8 mouse cellular contexts compared by ENCODE assay signal in genomic region chr2:65414237-65414636, GRCm38 (mm10). TPM values are rescaled to one million over a fixed set of nuclear protein-coding genes. Genes with fewer than 3 reads are reported as not detected.
DNase-seq lines count a peak whose midpoint lies in the region; ATAC-seq and TF ChIP-seq lines count a peak whose summit lies in the region.

No protein-coding gene starts in this region.

- no peaks in the 10 kb centered on the region; the same call in 1 of the 2 replicates for H3K4me1 ChIP-seq in cortical plate, adult 2 months (ENCODE audit: control insufficient read depth, insufficient read depth, low read length)
- no peaks in the 10 kb centered on the region for H3K4me1 ChIP-seq in heart, embryonic 11.5 days (ENCODE audit: control insufficient read depth, insufficient read depth, low read length)
- peaks cover 8% of the 10 kb centered on the region; the same call in 1 of the 2 replicates for H3K4me1 ChIP-seq in neural tube, embryonic 12.5 days

- H3K27me3 ChIP-seq in heart, embryonic 11.5 days (ENCODE audit: control insufficient read depth, insufficient read depth, low read length): no peaks in the 10 kb centered on the region
- H3K27me3 ChIP-seq in neural tube, embryonic 12.5 days (replicated peaks): no peaks in the 10 kb centered on the region

- H3K27ac ChIP-seq in cortical plate, adult 2 months (ENCODE audit: insufficient read depth, low read length): no peak overlapping the region
- H3K27ac ChIP-seq in heart, embryonic 11.5 days (ENCODE audit: low read depth, low read length): peak overlapping the region; percentile 57; the same call in 1 of the 2 replicates
- H3K27ac ChIP-seq in neural tube, embryonic 12.5 days: 0 out of 2 replicates have a peak overlapping the region, but pooled peaks have one; percentile 2

- no peak for TF ChIP-seq CTCF in cortical plate, adult 2 months (IDR thresholded peaks at IDR 0.05; ENCODE audit: extremely low read depth, insufficient read depth, low read length)

- peak; percentile 81 for ATAC-seq in heart, embryonic 11.5 days (replicated peaks; ENCODE audit: insufficient number of reproducible peaks, low FRiP score, low TSS enrichment)
- peak; percentile 93 for ATAC-seq in neural tube, embryonic 12.5 days (ENCODE audit: low FRiP score, low read depth)

- no peaks in the 10 kb centered on the region; the same call in 1 of the 2 replicates for H3K9me3 ChIP-seq in heart, embryonic 11.5 days (replicated peaks; ENCODE audit: control insufficient read depth, low read length)
- H3K9me3 ChIP-seq in neural tube, embryonic 12.5 days: peaks cover 11% of the 10 kb centered on the region

- H3K36me3 ChIP-seq in heart, embryonic 11.5 days (ENCODE audit: control insufficient read depth, insufficient read depth, low read length): no peaks in the 10 kb centered on the region
- H3K36me3 ChIP-seq in neural tube, embryonic 12.5 days: no peaks in the 10 kb centered on the region

- H3K4me3 ChIP-seq in cortical plate, adult 2 months (ENCODE audit: insufficient read depth, low read length): peak overlapping the region; percentile 14; the same call in 1 of the 2 replicates
- H3K4me3 ChIP-seq in heart, embryonic 11.5 days (ENCODE audit: low read depth, low read length): peak overlapping the region; percentile 31
- H3K4me3 ChIP-seq in neural tube, embryonic 12.5 days: no peak overlapping the region

- H3K9ac ChIP-seq in heart, embryonic 11.5 days (ENCODE audit: low read depth, low read length): no peak overlapping the region
- no peak overlapping the region for H3K9ac ChIP-seq in neural tube, embryonic 12.5 days

- H3K4me2 ChIP-seq in heart, embryonic 11.5 days: peak overlapping the region; percentile 67
- H3K4me2 ChIP-seq in neural tube, embryonic 12.5 days (replicated peaks): peak overlapping the region; percentile 58

- 0 out of 2 replicates have a peak, but pooled peaks have one; percentile 6 for TF ChIP-seq POLR2A in cortical plate, adult 2 months (IDR thresholded peaks at IDR 0.05; ENCODE audit: extremely low read depth, insufficient read depth, low read length)

- peak; percentile 22 to 45 for DNase-seq in layer of hippocampus, postnatal 10 days (ENCODE audit: low spot score in 2 of 2)
- DNase-seq in layer of hippocampus, postnatal 25 days (ENCODE audit: extremely low spot score in 1 of 2, low spot score in 1 of 2): no peak
- DNase-seq in kidney, adult 9 months: peak; percentile 11
- DNase-seq in lung, adult 18-20 months: peak; percentile 9 to 42
- peak; percentile 61 for DNase-seq in yolk sac, embryonic 10.5 days (ENCODE audit: low spot score)

- under 1% methylated on average over 7 of the region's 7 CpGs for WGBS in heart, embryonic 11.5 days (ENCODE audit: insufficient replicate concordance)
- under 1% methylated on average over 7 of the region's 7 CpGs for WGBS in neural tube, embryonic 12.5 days

RNA-seq across cellular contexts. Expression of gene Slc38a11, which starts 50.4 kb away (rescaled TPM):
- 1 to 10 TPM; 2.6 to 3.5 TPM for total RNA-seq in layer of hippocampus, postnatal 10 days (2021)
- 1 to 10 TPM; 2.3 to 3.7 TPM for total RNA-seq in layer of hippocampus, postnatal 25 days (2021)
- polyA plus RNA-seq in cortical plate, adult 2 months (2012; rRNA removed): 3.7 and 3.9 TPM in 2 replicates
- polyA plus RNA-seq in heart, embryonic 11.5 days (2014; fragmentation: Nextera tagmentation; extraction: Ambion mirVana): not detected in 2 replicates
- polyA plus RNA-seq in neural tube, embryonic 12.5 days (2016; fragmentation: Nextera tagmentation; extraction: Ambion mirVana): 0.23 and 0.24 TPM in 2 replicates

Comparison
In these comparisons a context has a peak if more than half of its experiments do, and no peak if none do; other contexts are left out.
1. DNase-seq: peak in layer of hippocampus, postnatal 10 days (2 of 2), kidney, adult 9 months (single experiment), lung, adult 18-20 months (2 of 2) and yolk sac, embryonic 10.5 days (single experiment); none in layer of hippocampus, postnatal 25 days (0 of 2).